Mouse (Mus musculus): ENCODE data around the gene Gnmt. TPM values are rescaled to one million over a fixed set of nuclear protein-coding genes. Genes with fewer than 3 reads are reported as not detected.

Gene Gnmt
- polyA plus RNA-seq, 1 experiment from 2014 or later = 0.38 TPM

DNA sequence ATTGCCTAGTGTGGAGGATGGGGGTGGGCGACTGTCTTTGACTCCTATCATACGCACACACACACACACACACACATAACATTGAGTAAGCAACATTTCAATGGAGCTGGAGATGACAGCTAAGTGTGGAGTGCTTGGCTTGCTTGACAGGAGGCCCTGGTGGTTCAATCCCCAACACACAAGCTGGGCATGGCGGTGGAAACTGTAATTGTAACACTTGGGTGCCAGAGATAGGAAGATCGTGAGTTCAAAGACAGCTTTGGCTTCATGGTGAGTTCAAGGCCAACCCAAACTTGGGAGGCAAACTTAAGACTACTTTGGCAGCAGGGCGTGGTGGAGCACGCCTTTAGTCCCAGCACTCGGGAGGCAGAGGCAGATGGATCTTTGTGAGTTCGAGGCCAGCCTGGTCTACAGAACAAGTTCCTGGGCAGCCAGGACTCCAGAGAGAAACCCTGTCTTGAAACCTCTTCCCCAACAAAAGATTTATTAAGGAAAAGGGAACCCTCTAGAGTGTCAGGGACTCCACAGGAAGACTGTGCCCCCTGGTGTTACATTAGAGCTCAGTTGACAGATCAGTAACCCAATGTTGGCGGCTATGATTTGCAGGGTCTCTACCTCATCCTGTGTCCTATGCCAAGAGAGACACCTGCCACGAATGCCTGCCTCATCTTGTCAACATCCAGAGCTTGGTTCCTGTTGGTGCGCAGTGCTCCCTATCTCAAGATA is 14.0 kb downstream of the Gnmt start:
- Histone ChIP-seq H3K4me2 (no peak overlapping the region), H3K36me3 (peaks cover 43% of the 10 kb centered on the region), H3K27me3 (replicated peaks) (no peaks in the 10 kb centered on the region), H3K27ac (ENCODE audit: poor library complexity, severe bottlenecking) (no peak overlapping the region), H3K4me1 (replicated peaks) (peaks cover 17% of the 10 kb centered on the region), H3K4me3 (no peak overlapping the region), H3K9ac (no peak overlapping the region), H3K9me3 (replicated peaks) (no peaks in the 10 kb centered on the region)
- no peak for ATAC-seq (ENCODE audit: insufficient number of reproducible peaks, low FRiP score)
- WGBS = 92% methylated on average over 11 of the region's 11 CpGs

- Histone ChIP-seq H3K27ac (ENCODE audit: poor library complexity, severe bottlenecking) (no peak overlapping the region), H3K36me3 (peaks cover 43% of the 10 kb centered on the region), H3K4me2 (no peak overlapping the region), H3K4me3 (no peak overlapping the region), H3K27me3 (replicated peaks) (no peaks in the 10 kb centered on the region), H3K9ac (no peak overlapping the region), H3K9me3 (replicated peaks) (no peaks in the 10 kb centered on the region), H3K4me1 (replicated peaks) (peaks cover 17% of the 10 kb centered on the region)
- WGBS = 90% methylated on average over 9 of the region's 9 CpGs
- ATAC-seq (ENCODE audit: insufficient number of reproducible peaks, low FRiP score) = no peak
Observed at GRCm38 (mm10) chr17:46713849-46714248, 15.1 kb downstream of the Gnmt start.

DNA sequence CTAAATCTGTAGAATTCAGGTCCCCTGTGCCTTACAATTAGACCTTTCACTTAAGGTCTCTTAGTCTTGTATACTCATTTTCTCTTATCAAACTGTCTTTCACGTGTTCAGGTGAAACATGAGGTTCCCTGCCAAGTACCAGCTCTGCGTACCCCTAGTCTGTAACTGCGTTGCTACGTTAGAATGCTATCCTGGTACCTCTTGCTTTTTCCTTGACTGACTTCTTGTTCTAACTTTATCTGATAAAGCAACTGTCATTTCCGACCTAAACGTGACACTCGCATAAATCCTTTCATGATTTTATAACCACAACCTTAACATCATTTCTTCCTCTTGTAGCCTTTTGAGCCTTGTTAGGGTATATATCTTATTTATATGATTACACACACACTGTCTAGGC is 16.5 kb downstream of the Gnmt start:
- H3K9me3 ChIP-seq (replicated peaks) = no peaks in the 10 kb centered on the region
- peaks cover 17% of the 10 kb centered on the region for H3K4me1 ChIP-seq (replicated peaks)
- no peak for ATAC-seq (ENCODE audit: insufficient number of reproducible peaks, low FRiP score)
- 52% methylated on average over 7 of the region's 7 CpGs for WGBS
- no peaks in the 10 kb centered on the region for H3K27me3 ChIP-seq (replicated peaks)
- H3K4me3 ChIP-seq = peak overlapping the region; percentile 97
- H3K36me3 ChIP-seq = peaks cover 38% of the 10 kb centered on the region
- H3K4me2 ChIP-seq = peak overlapping the region; percentile 96
- H3K9ac ChIP-seq = peak overlapping the region; percentile 97
- H3K27ac ChIP-seq (ENCODE audit: poor library complexity, severe bottlenecking) = no peak overlapping the region

GRCm38 (mm10) chr17:46711612-46712271 is 17.2 kb downstream of the Gnmt start:
- Histone ChIP-seq H3K9ac (peak overlapping the region; percentile 97), H3K4me1 (replicated peaks) (peaks cover 17% of the 10 kb centered on the region), H3K4me2 (peak overlapping the region; percentile 96), H3K4me3 (peak overlapping the region; percentile 97), H3K27ac (ENCODE audit: poor library complexity, severe bottlenecking) (peak overlapping the region; percentile 61), H3K36me3 (peaks cover 33% of the 10 kb centered on the region), H3K9me3 (replicated peaks) (no peaks in the 10 kb centered on the region), H3K27me3 (replicated peaks) (no peaks in the 10 kb centered on the region)
- peak; percentile 54 for ATAC-seq (ENCODE audit: insufficient number of reproducible peaks, low FRiP score)
- under 1% methylated on average over 76 of the region's 76 CpGs for WGBS

DNA sequence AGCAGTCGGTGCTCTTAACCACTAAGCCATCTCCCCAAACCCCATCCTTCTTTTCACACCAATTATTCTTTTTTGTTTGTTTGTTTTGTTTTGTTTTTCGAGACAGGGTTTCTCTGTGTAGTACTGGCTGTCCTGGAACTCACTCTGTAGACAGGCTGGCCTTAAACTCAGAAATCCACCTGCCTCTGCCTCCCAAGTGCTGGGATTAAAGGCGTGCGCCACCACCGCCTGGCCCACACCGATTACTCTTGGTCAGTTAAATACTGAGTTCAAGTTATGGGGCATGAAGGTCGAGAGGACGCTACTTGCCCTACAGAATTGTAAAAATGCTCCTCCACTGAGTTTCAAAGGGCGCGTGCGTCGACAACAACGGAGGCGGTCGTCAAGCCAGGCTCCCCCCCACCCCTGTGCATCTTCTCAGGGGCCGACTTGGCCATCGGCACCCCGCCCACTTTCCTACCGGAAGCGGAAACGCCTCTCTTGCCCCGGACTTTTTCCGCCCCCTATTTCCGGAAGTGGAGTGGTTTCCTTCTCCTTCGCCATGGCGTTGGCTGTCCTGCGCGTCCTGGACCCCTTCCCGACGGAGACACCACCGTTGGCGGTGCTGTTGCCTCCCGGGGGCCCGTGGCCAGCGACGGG is 17.9 kb downstream of the Gnmt start, which contains the start of gene Pex6:
Pex6 (plus strand) TSS at position 505 of the 639 bp plus-strand sequence.
- Histone ChIP-seq H3K9ac (peak within 1 kb of the TSS; percentile 97), H3K4me1 (replicated peaks) (peaks cover 19% of the 10 kb centered on the region), H3K9me3 (replicated peaks) (no peaks in the 10 kb centered on the region), H3K36me3 (peaks cover 27% of the 10 kb centered on the region), H3K4me2 (peak within 1 kb of the TSS; percentile 96), H3K27ac (ENCODE audit: poor library complexity, severe bottlenecking) (peak within 1 kb of the TSS; percentile 61), H3K4me3 (peak within 1 kb of the TSS; percentile 97), H3K27me3 (replicated peaks) (no peaks in the 10 kb centered on the region)
- peak; percentile 88 for ATAC-seq (ENCODE audit: insufficient number of reproducible peaks, low FRiP score)
- 7% methylated on average over 36 of the region's 36 CpGs for WGBS

GRCm38 (mm10) chr17:46706375-46707089 is 22.4 kb downstream of the Gnmt start:
- Histone ChIP-seq H3K9me3 (replicated peaks) (no peaks in the 10 kb centered on the region), H3K4me3 (no peak overlapping the region), H3K4me2 (no peak overlapping the region), H3K27me3 (replicated peaks) (no peaks in the 10 kb centered on the region), H3K9ac (no peak overlapping the region), H3K27ac (ENCODE audit: poor library complexity, severe bottlenecking) (no peak overlapping the region), H3K4me1 (replicated peaks) (peaks cover 36% of the 10 kb centered on the region), H3K36me3 (no peaks in the 10 kb centered on the region)
- ATAC-seq (ENCODE audit: insufficient number of reproducible peaks, low FRiP score) = no peak
- WGBS = 78% methylated on average over 14 of the region's 14 CpGs

DNA sequence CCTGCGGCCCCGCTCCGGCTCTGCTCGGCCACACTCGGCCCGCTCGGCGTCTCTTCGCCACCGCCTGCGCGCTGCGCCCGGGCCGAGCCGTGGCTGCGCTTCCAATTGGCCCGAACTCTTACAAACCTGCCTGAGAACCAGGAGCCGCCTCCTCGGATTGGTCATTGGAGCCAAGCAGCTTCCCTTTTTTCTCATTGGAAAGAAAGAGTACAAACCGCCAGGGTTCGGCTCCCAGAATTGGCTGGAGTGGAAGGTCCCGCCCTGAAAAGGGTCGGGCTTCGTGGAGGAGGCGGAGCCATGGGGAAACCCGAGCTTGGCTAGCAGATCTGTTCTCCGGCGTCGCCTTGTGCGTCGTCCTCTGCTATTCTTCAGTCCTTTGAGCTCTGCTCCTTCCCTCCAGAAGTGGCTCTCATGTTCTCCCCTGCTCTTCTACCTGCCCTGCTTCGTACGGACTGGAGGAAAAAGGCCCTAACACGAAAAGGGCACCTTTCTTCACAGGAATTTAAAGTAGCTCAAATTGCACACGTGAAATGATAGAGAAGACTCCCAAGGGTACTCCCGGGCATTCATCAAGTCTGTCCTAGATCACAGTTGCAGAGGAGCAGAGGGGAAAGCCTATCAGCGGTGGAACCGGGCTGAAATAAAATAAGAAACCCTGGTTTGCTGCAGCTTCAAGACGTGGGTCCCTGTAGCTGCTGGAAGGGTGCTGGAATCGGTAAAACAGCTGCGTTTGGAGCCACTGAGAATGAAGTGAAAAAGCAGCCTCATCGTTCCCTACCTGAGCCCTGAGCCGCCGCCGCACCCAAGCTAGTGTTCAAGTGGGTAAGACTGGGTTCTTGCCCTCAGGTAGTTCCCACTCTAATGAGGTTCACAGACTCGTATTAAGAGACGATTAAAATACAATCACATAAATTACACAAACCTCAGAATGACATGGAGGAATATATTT is 23.8 kb downstream of the Gnmt start, which contains the start of gene Ppp2r5d:
Ppp2r5d (minus strand) TSS at position 225 of the 949 bp plus-strand sequence.
- peak; percentile 94 for ATAC-seq (ENCODE audit: insufficient number of reproducible peaks, low FRiP score)
- 1% methylated on average over 48 of the region's 48 CpGs for WGBS
- peak within 1 kb of the TSS; percentile 89 for H3K27ac ChIP-seq (ENCODE audit: poor library complexity, severe bottlenecking)
- no peaks in the 10 kb centered on the region for H3K27me3 ChIP-seq (replicated peaks)
- H3K4me2 ChIP-seq = peak within 1 kb of the TSS; percentile 94
- no peaks in the 10 kb centered on the region for H3K36me3 ChIP-seq
- peak within 1 kb of the TSS; percentile 88 for H3K4me3 ChIP-seq
- H3K9ac ChIP-seq = peak within 1 kb of the TSS; percentile 92
- H3K4me1 ChIP-seq (replicated peaks) = peaks cover 41% of the 10 kb centered on the region
- no peaks in the 10 kb centered on the region for H3K9me3 ChIP-seq (replicated peaks)

DNA sequence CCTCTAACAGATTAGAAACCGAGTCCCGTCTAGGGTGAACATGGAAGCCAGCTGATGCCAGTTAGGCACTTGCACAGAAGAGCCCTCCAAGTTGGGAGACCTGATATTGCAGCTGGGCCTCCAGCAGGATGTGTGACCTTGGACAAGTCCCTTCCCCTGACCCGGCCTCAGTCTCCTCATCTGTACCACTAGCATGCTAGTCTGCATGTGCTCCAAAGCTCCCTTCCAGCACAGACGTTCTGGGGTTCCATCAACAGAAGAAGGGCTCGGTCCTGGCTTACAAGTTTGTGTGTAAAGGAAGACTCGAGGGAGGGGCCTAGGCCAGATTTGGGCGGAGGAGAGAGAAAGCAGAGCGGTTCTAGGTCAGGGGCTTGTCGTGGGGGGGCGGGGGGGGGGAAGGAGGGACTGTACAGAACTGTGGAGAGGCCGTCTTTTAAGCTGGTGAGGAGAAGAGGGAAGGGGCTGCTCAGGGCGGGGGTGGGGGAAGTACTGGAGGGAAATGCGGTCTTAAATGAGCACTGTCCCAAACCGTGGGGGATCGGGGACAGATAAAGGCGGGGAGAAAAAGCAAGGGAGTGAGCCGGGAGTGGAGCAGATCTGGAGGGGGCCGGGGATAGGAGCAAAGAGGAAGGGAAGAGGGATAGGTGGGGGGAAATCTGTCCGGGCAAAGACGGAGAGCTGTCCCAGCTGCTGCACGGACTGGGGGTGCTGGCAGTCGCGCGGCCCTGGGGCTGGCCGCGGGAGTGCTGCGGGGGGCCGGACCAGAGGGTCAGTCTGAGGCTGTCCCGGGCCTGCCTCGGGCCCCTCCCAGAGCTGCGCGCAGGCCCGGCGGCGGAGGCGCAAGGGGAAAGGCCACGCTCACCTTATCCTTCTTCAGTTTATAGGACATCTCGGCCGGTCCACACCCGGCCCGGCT is 24.7 kb downstream of the Gnmt start:
- peak; percentile 79 for ATAC-seq (ENCODE audit: insufficient number of reproducible peaks, low FRiP score)
- peaks cover 41% of the 10 kb centered on the region for H3K4me1 ChIP-seq (replicated peaks)
- 4% methylated on average over 39 of the region's 41 CpGs for WGBS
- H3K27me3 ChIP-seq (replicated peaks) = no peaks in the 10 kb centered on the region
- H3K4me3 ChIP-seq = peak overlapping the region; percentile 88
- H3K36me3 ChIP-seq = peaks cover 7% of the 10 kb centered on the region
- peak overlapping the region; percentile 92 for H3K9ac ChIP-seq
- peak overlapping the region; percentile 94 for H3K4me2 ChIP-seq
- H3K9me3 ChIP-seq (replicated peaks) = no peaks in the 10 kb centered on the region
- peak overlapping the region; percentile 89 for H3K27ac ChIP-seq (ENCODE audit: poor library complexity, severe bottlenecking)

DNA sequence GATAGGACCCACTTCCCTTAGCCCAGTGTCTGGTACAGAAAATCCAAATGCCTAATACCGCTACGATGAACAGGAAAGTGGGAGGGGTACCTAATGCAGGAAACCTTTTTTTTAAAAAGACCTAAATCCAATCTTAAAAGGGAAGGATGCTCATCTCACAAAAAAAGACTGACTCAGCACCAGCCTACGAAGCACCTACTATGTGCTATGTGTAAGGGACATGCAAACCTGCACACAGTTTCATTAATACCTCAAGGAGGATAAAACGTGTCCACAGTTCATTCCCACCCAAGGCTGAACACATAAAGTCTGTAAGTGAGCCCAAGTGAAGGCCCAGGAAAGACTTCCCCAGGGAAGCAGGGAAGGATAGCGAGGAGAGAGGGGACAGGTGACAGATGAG is 26.5 kb downstream of the Gnmt start:
- H3K27me3 ChIP-seq (replicated peaks) = no peaks in the 10 kb centered on the region

More for the DNA sequence above, 26.5 kb downstream of the Gnmt start:
- peaks cover 41% of the 10 kb centered on the region for H3K4me1 ChIP-seq (replicated peaks)
- ATAC-seq (ENCODE audit: insufficient number of reproducible peaks, low FRiP score) = no peak
- H3K9me3 ChIP-seq (replicated peaks) = no peaks in the 10 kb centered on the region
- H3K36me3 ChIP-seq = peaks cover 22% of the 10 kb centered on the region
- H3K9ac ChIP-seq = peak overlapping the region; percentile 92; the same call in 1 of the 2 replicates
- 81% methylated on average over 5 of the region's 5 CpGs for WGBS
- H3K4me2 ChIP-seq = peak overlapping the region; percentile 94; the same call in 1 of the 2 replicates
- no peak overlapping the region for H3K4me3 ChIP-seq
- H3K27ac ChIP-seq (ENCODE audit: poor library complexity, severe bottlenecking) = no peak overlapping the region

Measured in heart, embryonic 12.5 days (tissue).